Mouse (Mus musculus) liver, adult (tissue): ENCODE results near the gene Sertad2.

ENCODE experiments used
- GATA4 ChIP-seq: IDR thresholded peaks from 2 replicates; pipeline ENCODE4 v1.6.1; 2014; ENCODE audit warnings: mild to moderate bottlenecking, low read length; ENCODE audit not compliant: insufficient replicate concordance

The Sertad2 gene

DNA sequence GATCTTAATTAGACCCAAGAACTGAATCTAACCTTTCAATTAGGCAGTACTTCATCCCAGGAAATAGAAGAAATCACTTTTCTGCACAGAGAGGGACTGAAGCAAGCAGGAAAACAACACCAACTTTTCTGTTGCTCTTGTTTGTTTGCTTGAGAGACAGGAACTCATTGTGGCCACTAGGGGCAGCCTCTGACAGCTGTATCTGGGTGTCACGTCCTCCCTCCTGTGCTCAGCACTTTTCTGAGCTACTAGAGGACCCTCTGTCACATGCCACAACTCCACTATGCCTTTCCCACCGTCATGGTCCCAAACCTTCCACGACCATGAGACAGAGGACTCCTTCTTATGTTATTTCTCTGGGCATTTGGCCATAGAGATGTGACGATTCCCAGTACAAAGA lies 118.6 kb downstream of the Sertad2 start:
- TF ChIP-seq GATA4, result no peak

DNA sequence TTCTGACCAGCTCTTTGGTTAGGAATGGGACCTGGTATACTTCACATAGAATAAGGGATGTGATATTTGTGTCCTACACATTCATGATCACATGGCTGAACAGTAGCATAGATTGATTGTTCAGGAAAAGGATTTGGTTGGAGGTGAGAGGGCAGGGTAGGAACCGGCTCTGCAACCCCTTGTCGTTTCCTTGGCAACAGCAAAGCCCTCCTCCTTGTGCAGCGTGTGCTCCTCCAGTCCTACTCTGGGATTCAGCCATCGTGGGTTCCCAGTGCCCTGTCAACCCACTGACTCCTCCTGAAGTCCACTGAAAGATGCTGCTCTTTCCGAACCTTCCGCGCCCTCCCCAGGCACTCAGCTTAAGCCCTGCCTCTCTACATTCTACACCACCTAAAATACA lies 119.8 kb downstream of the Sertad2 start:
- no peak for TF ChIP-seq GATA4

DNA sequence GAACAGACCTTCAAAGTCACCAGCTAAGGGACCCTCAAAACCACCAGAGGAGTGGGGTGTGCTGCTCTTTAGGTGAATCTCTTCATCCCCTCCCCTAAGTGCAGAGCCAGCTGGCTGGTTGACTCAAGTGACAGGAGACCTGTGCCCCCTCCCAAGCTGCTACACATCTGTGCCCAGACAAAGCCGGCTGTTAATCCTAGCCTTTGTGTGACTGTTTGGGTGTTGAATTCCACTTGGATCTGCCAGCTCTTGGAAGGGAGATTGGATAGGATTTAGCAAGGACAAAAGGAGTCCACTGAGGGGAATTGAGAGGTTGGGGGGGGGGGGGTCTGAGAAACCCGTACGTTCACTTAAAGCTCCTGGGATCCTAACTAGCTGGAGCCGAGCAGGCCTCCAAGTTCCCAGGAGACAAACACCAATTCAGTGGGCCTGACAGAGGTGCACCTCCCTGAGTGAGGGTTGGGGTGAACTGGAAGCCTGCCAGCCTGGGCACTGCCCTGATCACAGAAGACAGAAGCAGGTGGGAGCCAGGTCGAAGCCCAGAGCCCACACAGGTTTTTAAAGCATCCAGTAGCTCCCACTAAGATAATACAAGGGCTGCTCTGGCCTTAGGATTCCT lies 120.6 kb downstream of the Sertad2 start:
- no peak for TF ChIP-seq GATA4

DNA sequence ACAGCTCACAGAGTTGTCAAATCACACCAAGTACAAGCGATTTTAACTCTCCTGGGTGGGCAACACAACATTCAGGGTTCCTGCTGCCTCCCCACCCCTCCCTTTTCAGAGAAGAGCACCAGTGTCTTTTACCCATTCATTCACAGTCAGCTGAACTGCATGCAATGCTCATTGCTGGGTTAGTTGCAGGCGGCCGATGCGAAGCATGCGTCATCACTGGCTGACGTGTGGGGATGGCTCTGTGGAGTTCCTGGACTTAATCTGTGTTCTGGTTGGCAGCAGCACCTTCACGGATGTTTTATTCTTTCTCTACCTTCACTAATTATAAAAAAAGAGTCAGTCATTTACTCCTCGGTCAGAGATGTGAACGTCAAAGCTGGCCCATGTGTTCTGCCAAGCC lies 121.8 kb downstream of the Sertad2 start:
- TF ChIP-seq GATA4, result no peak

DNA sequence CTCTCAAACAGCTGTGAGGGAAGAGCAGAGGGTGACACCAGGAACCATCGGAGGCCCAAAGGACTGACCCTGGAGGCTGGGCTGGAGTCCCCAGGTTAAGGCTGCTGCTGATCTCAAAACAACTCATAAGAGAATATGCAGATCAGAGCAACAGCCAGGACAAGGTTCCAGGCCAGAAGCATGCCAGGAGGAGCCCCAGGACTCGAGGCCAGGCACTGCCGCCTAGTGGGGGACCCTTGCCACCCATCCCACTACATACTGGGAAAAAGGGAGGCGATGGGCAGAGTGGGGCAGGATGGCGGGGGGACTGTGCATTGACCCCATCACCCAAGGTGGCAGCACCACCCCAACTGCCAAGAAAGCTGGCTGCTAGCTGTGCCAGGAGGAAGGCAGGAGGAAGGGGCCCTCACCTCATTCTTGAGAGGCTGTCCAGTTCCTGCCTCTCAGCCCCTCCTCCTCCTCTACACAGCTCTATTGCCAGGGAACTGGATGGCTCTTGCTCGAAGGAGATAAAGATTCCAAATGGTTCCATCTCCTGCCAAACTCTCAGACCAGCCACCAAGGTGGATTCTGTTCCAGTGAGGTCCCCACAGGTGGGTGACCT lies 128.8 kb downstream of the Sertad2 start:
- TF ChIP-seq GATA4, result no peak

DNA sequence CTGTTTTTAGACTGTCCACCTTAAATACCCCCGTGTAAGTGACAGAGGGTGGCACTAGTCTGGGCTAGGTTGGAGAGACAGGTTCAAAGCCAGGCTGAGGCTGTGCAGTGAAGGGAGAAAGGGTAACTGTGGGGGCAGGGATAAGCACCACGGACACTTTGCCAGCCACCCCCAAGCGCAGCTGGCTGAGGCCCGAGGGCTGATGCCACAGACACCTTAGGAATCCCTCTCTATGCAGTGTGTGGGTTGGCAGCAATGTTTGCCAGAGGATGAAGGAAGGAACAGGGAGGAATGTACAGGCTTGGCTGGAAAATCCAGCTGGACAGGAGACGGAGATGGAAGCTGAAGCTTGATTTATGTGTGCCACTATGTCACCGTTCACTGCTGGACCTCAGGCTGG lies 129.5 kb downstream of the Sertad2 start:
- TF ChIP-seq GATA4, result no peak

DNA sequence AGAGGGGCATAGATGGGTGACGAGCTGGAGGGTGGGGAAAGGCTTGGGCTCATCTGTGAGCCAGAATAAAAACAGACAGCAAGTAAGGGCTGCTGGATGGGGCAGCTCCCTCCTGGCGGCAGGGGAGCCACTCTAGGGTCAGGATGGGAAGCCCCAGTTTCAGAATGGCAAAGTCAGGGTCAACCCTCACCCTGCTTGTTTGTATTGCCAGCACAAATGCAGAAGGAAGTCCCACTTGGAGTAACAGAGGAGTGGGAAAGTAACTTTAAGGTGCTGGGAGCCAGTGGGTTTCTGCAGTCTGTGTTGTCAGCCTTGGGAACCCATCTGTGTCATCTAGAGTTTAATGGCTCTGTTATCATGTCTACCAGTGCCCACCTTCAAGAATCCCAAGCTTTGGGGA lies 136.3 kb downstream of the Sertad2 start:
- no peak for TF ChIP-seq GATA4

DNA sequence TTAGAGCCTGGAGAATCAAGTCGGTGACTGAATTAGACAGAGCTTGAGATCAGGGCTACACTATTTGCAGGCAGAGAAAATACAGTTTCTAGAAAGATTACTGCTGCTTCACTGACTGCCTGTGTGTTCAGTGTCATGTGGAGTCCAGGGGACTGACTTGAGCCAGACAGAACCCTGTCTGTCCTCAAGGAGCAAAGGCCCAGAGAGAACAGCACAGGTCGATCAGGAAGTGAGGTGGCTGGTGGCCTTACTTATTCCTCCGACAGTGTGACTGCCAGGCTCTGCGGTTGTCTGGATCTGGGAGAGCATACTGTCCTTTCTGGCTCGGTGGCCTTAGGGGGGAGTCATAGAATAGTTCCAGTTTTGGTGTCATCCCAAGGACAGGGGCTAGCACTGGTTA lies 137.7 kb downstream of the Sertad2 start:
- TF ChIP-seq GATA4, result no peak

DNA sequence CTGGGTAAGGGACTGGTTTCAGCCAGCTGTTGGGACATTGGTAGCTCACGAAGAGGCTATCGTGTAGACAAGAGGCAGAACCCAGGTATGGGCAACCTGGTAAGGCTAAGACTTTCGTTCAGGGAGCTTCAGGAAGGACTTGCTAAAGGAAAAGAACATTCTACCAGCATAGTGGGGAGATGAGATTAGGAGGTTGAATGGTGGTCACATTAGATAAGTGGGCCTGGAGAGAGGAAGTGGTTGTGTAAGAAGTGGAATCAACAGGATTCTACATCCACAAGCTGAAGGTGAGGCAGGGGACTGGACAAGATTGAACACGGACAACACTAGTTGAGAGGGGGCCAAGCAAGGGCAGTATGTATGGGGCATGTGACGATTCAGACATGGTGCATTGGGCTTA lies 138.6 kb downstream of the Sertad2 start:
- no peak for TF ChIP-seq GATA4

DNA sequence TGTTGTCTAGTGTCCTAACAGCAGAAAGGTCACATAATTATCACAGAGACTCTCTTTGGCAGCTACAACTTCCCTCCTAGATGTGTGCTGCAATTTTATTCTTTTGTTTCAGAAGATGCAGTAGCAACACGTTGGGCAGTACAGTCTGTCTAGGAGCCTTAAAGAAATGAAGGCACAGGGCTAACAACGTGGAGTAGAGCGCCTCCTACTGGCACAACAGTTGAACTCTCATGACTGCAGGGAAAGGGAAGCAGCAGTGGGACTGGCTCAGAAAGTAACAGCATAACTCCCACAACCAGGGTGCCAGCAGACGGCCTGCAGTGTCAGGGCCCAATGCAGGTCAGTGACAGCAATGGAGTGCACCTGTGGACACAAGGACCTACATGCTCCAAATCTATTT lies 147.9 kb downstream of the Sertad2 start:
- TF ChIP-seq GATA4, result no peak
